Mouse (Mus musculus): ENCODE results near the gene Fam234b. TPM values are rescaled to one million over a fixed set of nuclear protein-coding genes. Genes with fewer than 3 reads are reported as not detected.

The Fam234b gene
- polyA plus RNA-seq, 1 experiment from 2014 or later = 124 TPM

- WGBS = 86% methylated on average over 9 of the region's 9 CpGs
- no peak for ATAC-seq (ENCODE audit: low read depth)
- Histone ChIP-seq H3K36me3 (ENCODE audit: control insufficient read depth, insufficient read depth, low read length) (no peaks in the 10 kb centered on the region), H3K9ac (replicated peaks; ENCODE audit: low read depth, low read length) (no peak overlapping the region), H3K4me3 (ENCODE audit: low read depth, low read length) (no peak overlapping the region), H3K9me3 (ENCODE audit: control insufficient read depth, low read length) (no peaks in the 10 kb centered on the region), H3K27ac (ENCODE audit: low read depth, low read length) (no peak overlapping the region), H3K4me1 (ENCODE audit: control insufficient read depth, insufficient read depth, low read length) (no peaks in the 10 kb centered on the region), H3K27me3 (ENCODE audit: control insufficient read depth, insufficient read depth, low read length) (no peaks in the 10 kb centered on the region), H3K4me2 (ENCODE audit: low read depth, low read length) (no peak overlapping the region)
These were observed 63.3 kb downstream of the Fam234b start for GRCm38 (mm10) chr6:135261124-135261523.

GRCm38 (mm10) chr6:135262565-135262964 lies 64.8 kb downstream of the Fam234b start:
- ATAC-seq (ENCODE audit: low read depth) = no peak
- H3K27me3 ChIP-seq (ENCODE audit: control insufficient read depth, insufficient read depth, low read length) = no peaks in the 10 kb centered on the region
- no peak overlapping the region for H3K9ac ChIP-seq (replicated peaks; ENCODE audit: low read depth, low read length)
- H3K9me3 ChIP-seq (ENCODE audit: control insufficient read depth, low read length) = no peaks in the 10 kb centered on the region
- no peak overlapping the region for H3K4me3 ChIP-seq (ENCODE audit: low read depth, low read length)
- H3K36me3 ChIP-seq (ENCODE audit: control insufficient read depth, insufficient read depth, low read length) = no peaks in the 10 kb centered on the region
- WGBS = 79% methylated on average over 2 of the region's 2 CpGs
- no peak overlapping the region for H3K27ac ChIP-seq (ENCODE audit: low read depth, low read length)
- H3K4me1 ChIP-seq (ENCODE audit: control insufficient read depth, insufficient read depth, low read length) = no peaks in the 10 kb centered on the region
- H3K4me2 ChIP-seq (ENCODE audit: low read depth, low read length) = no peak overlapping the region

GRCm38 (mm10) chr6:135264136-135264535 lies 66.4 kb downstream of the Fam234b start:
- WGBS = 93% methylated on average over 6 of the region's 6 CpGs
- Histone ChIP-seq H3K9me3 (ENCODE audit: control insufficient read depth, low read length) (no peaks in the 10 kb centered on the region), H3K9ac (replicated peaks; ENCODE audit: low read depth, low read length) (no peak overlapping the region), H3K27me3 (ENCODE audit: control insufficient read depth, insufficient read depth, low read length) (no peaks in the 10 kb centered on the region), H3K4me3 (ENCODE audit: low read depth, low read length) (no peak overlapping the region), H3K27ac (ENCODE audit: low read depth, low read length) (no peak overlapping the region), H3K4me2 (ENCODE audit: low read depth, low read length) (no peak overlapping the region), H3K36me3 (ENCODE audit: control insufficient read depth, insufficient read depth, low read length) (no peaks in the 10 kb centered on the region), H3K4me1 (ENCODE audit: control insufficient read depth, insufficient read depth, low read length) (no peaks in the 10 kb centered on the region)
- no peak for ATAC-seq (ENCODE audit: low read depth)

GRCm38 (mm10) chr6:135266056-135266455 lies 68.3 kb downstream of the Fam234b start:
- H3K4me2 ChIP-seq (ENCODE audit: low read depth, low read length) = no peak overlapping the region
- H3K4me1 ChIP-seq (ENCODE audit: control insufficient read depth, insufficient read depth, low read length) = no peaks in the 10 kb centered on the region
- H3K9me3 ChIP-seq (ENCODE audit: control insufficient read depth, low read length) = no peaks in the 10 kb centered on the region
- WGBS = 100% methylated on average over 1 of the region's 1 CpGs
- H3K4me3 ChIP-seq (ENCODE audit: low read depth, low read length) = no peak overlapping the region
- no peak for ATAC-seq (ENCODE audit: low read depth)
- no peak overlapping the region for H3K9ac ChIP-seq (replicated peaks; ENCODE audit: low read depth, low read length)
- no peaks in the 10 kb centered on the region for H3K27me3 ChIP-seq (ENCODE audit: control insufficient read depth, insufficient read depth, low read length)
- H3K27ac ChIP-seq (ENCODE audit: low read depth, low read length) = no peak overlapping the region
- H3K36me3 ChIP-seq (ENCODE audit: control insufficient read depth, insufficient read depth, low read length) = no peaks in the 10 kb centered on the region

GRCm38 (mm10) chr6:135267221-135267620 lies 69.4 kb downstream of the Fam234b start:
- no peaks in the 10 kb centered on the region for H3K27me3 ChIP-seq (ENCODE audit: control insufficient read depth, insufficient read depth, low read length)
- H3K36me3 ChIP-seq (ENCODE audit: control insufficient read depth, insufficient read depth, low read length) = no peaks in the 10 kb centered on the region
- H3K4me2 ChIP-seq (ENCODE audit: low read depth, low read length) = no peak overlapping the region
- WGBS = 72% methylated on average over 3 of the region's 3 CpGs
- no peak overlapping the region for H3K9ac ChIP-seq (replicated peaks; ENCODE audit: low read depth, low read length)
- H3K9me3 ChIP-seq (ENCODE audit: control insufficient read depth, low read length) = no peaks in the 10 kb centered on the region
- ATAC-seq (ENCODE audit: low read depth) = no peak
- H3K4me1 ChIP-seq (ENCODE audit: control insufficient read depth, insufficient read depth, low read length) = no peaks in the 10 kb centered on the region
- no peak overlapping the region for H3K27ac ChIP-seq (ENCODE audit: low read depth, low read length)
- H3K4me3 ChIP-seq (ENCODE audit: low read depth, low read length) = no peak overlapping the region

GRCm38 (mm10) chr6:135268392-135268791 lies 70.6 kb downstream of the Fam234b start:
- no peak overlapping the region for H3K27ac ChIP-seq (ENCODE audit: low read depth, low read length)
- H3K36me3 ChIP-seq (ENCODE audit: control insufficient read depth, insufficient read depth, low read length) = no peaks in the 10 kb centered on the region
- no peak overlapping the region for H3K4me3 ChIP-seq (ENCODE audit: low read depth, low read length)
- no peak overlapping the region for H3K4me2 ChIP-seq (ENCODE audit: low read depth, low read length)
- no peaks in the 10 kb centered on the region for H3K27me3 ChIP-seq (ENCODE audit: control insufficient read depth, insufficient read depth, low read length)
- H3K9me3 ChIP-seq (ENCODE audit: control insufficient read depth, low read length) = no peaks in the 10 kb centered on the region
- no peak for ATAC-seq (ENCODE audit: low read depth)
- no peaks in the 10 kb centered on the region for H3K4me1 ChIP-seq (ENCODE audit: control insufficient read depth, insufficient read depth, low read length)
- no peak overlapping the region for H3K9ac ChIP-seq (replicated peaks; ENCODE audit: low read depth, low read length)

GRCm38 (mm10) chr6:135269626-135270025 lies 71.8 kb downstream of the Fam234b start:
- Histone ChIP-seq H3K9me3 (ENCODE audit: control insufficient read depth, low read length) (no peaks in the 10 kb centered on the region), H3K4me3 (ENCODE audit: low read depth, low read length) (no peak overlapping the region), H3K4me1 (ENCODE audit: control insufficient read depth, insufficient read depth, low read length) (no peaks in the 10 kb centered on the region), H3K27me3 (ENCODE audit: control insufficient read depth, insufficient read depth, low read length) (no peaks in the 10 kb centered on the region), H3K9ac (replicated peaks; ENCODE audit: low read depth, low read length) (no peak overlapping the region), H3K36me3 (ENCODE audit: control insufficient read depth, insufficient read depth, low read length) (no peaks in the 10 kb centered on the region), H3K27ac (ENCODE audit: low read depth, low read length) (no peak overlapping the region), H3K4me2 (ENCODE audit: low read depth, low read length) (no peak overlapping the region)
- 42% methylated on average over 6 of the region's 6 CpGs for WGBS
- ATAC-seq (ENCODE audit: low read depth) = no peak

GRCm38 (mm10) chr6:135271761-135272160 lies 74.0 kb downstream of the Fam234b start:
- 46% methylated on average over 2 of the region's 2 CpGs for WGBS
- H3K27me3 ChIP-seq (ENCODE audit: control insufficient read depth, insufficient read depth, low read length) = no peaks in the 10 kb centered on the region
- ATAC-seq (ENCODE audit: low read depth) = no peak
- H3K4me2 ChIP-seq (ENCODE audit: low read depth, low read length) = no peak overlapping the region
- H3K9ac ChIP-seq (replicated peaks; ENCODE audit: low read depth, low read length) = no peak overlapping the region
- no peaks in the 10 kb centered on the region for H3K4me1 ChIP-seq (ENCODE audit: control insufficient read depth, insufficient read depth, low read length)
- H3K4me3 ChIP-seq (ENCODE audit: low read depth, low read length) = no peak overlapping the region
- H3K27ac ChIP-seq (ENCODE audit: low read depth, low read length) = no peak overlapping the region
- H3K9me3 ChIP-seq (ENCODE audit: control insufficient read depth, low read length) = no peaks in the 10 kb centered on the region
- no peaks in the 10 kb centered on the region for H3K36me3 ChIP-seq (ENCODE audit: control insufficient read depth, insufficient read depth, low read length)

- Histone ChIP-seq H3K4me3 (ENCODE audit: low read depth, low read length) (no peak overlapping the region), H3K4me1 (ENCODE audit: control insufficient read depth, insufficient read depth, low read length) (no peaks in the 10 kb centered on the region), H3K9ac (replicated peaks; ENCODE audit: low read depth, low read length) (no peak overlapping the region), H3K9me3 (ENCODE audit: control insufficient read depth, low read length) (no peaks in the 10 kb centered on the region), H3K27ac (ENCODE audit: low read depth, low read length) (no peak overlapping the region), H3K36me3 (ENCODE audit: control insufficient read depth, insufficient read depth, low read length) (no peaks in the 10 kb centered on the region), H3K27me3 (ENCODE audit: control insufficient read depth, insufficient read depth, low read length) (no peaks in the 10 kb centered on the region), H3K4me2 (ENCODE audit: low read depth, low read length) (no peak overlapping the region)
- WGBS = 94% methylated on average over 6 of the region's 6 CpGs
- ATAC-seq (ENCODE audit: low read depth) = no peak
These were observed 75.3 kb downstream of the Fam234b start for GRCm38 (mm10) chr6:135273066-135273465.

- Histone ChIP-seq H3K27me3 (ENCODE audit: control insufficient read depth, insufficient read depth, low read length) (no peaks in the 10 kb centered on the region), H3K9ac (replicated peaks; ENCODE audit: low read depth, low read length) (no peak overlapping the region), H3K4me1 (ENCODE audit: control insufficient read depth, insufficient read depth, low read length) (0 out of 2 replicates have a peak, but pooled peaks cover 6% of the 10 kb centered on the region), H3K27ac (ENCODE audit: low read depth, low read length) (no peak overlapping the region), H3K4me3 (ENCODE audit: low read depth, low read length) (no peak overlapping the region), H3K9me3 (ENCODE audit: control insufficient read depth, low read length) (no peaks in the 10 kb centered on the region), H3K4me2 (ENCODE audit: low read depth, low read length) (no peak overlapping the region), H3K36me3 (ENCODE audit: control insufficient read depth, insufficient read depth, low read length) (no peaks in the 10 kb centered on the region)
- no peak for ATAC-seq (ENCODE audit: low read depth)
- WGBS = 68% methylated on average over 4 of the region's 4 CpGs
These were observed 77.5 kb downstream of the Fam234b start for GRCm38 (mm10) chr6:135275231-135275630.

All from neural tube, embryonic 14.5 days (tissue).